Mouse (Mus musculus): ENCODE measurements around the gene Nfe2. TPM values are rescaled to one million over a fixed set of nuclear protein-coding genes. Genes with fewer than 3 reads are reported as not detected.

Nfe2 gene
- polyA plus RNA-seq (2015; fragmentation: Nextera tagmentation; extraction: Ambion mirVana): 5.1 and 6.2 TPM in 2 replicates

GRCm38 (mm10) chr15:103257790-103258728 is at the start of gene Nfe2:
Gene Nfe2, minus strand, starts transcription at chr15:103258403.
- Histone ChIP-seq H3K27ac (no peak within 1 kb of the TSS), H3K9me3 (replicated peaks) (no peaks in the 10 kb centered on the region), H3K9ac (no peak within 1 kb of the TSS), H3K4me2 (peak within 1 kb of the TSS; percentile 52), H3K4me3 (replicated peaks) (peak within 1 kb of the TSS; percentile 15), H3K4me1 (peaks cover 33% of the 10 kb centered on the region), H3K36me3 (no peaks in the 10 kb centered on the region), H3K27me3 (no peaks in the 10 kb centered on the region)
- peak; percentile 86 for ATAC-seq (replicated peaks; ENCODE audit: low FRiP score)
- 14% methylated on average over 15 of the region's 15 CpGs for WGBS

- no peak for ATAC-seq (replicated peaks; ENCODE audit: low FRiP score)
Observed at GRCm38 (mm10) chr15:103307125-103307524, 48.9 kb upstream of the Nfe2 start.

DNA sequence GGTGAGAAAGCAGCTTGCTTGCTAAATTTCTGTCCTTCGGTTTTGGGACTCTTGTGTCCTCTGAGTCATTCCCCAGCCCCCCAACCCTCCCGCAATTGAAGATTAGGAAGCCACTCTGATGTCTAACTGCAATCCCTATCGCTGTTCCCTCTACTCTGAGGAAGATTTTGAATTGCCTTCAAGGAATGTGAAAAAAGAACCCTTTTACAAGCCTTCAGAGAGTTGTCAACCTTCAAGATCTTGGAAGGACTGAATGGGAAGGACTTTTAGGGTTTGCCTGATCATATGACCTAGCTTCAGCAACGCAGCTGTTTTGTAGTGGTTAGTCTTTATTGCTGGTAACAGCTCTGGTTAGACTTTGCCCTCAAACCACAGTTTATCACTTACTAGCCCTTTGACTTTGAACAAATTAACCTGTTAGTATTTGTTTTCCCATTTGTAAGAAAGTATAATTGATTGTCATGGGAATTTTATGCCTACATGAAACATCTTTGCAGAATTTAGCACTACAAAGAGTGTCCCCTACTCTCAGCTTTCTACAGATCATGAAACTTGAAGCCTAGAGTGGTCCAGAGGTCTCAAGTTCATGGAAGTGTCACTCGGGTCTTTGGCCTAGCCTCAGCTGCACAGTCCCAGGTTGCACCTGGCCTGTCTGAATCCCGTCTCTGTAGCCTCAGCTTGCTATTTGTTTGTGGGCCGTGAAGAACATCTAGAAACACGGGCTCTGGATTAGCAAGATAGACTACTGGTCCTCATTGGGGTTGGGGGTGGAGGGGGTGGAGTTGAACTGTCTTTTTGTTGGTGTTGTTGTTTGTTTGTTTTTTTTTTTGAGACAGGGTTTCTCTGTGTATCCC is 47.8 kb upstream of the Nfe2 start:
- 21% methylated on average over 8 of the region's 8 CpGs for WGBS
- Histone ChIP-seq H3K4me2 (peak overlapping the region; percentile 77), H3K9ac (peak overlapping the region; percentile 41), H3K4me3 (replicated peaks) (peak overlapping the region; percentile 48), H3K27ac (peak overlapping the region; percentile 98), H3K36me3 (no peaks in the 10 kb centered on the region), H3K9me3 (replicated peaks) (no peaks in the 10 kb centered on the region), H3K27me3 (no peaks in the 10 kb centered on the region), H3K4me1 (peaks cover 92% of the 10 kb centered on the region)
- no peak for ATAC-seq (replicated peaks; ENCODE audit: low FRiP score)

More at GRCm38 (mm10) chr15:103307125-103307524, 48.9 kb upstream of the Nfe2 start:
- 3% methylated on average over 7 of the region's 7 CpGs for WGBS
- Histone ChIP-seq H3K36me3 (no peaks in the 10 kb centered on the region), H3K27me3 (no peaks in the 10 kb centered on the region), H3K9me3 (replicated peaks) (no peaks in the 10 kb centered on the region), H3K4me2 (peak overlapping the region; percentile 28; the same call in 1 of the 2 replicates), H3K27ac (peak overlapping the region; percentile 98), H3K4me1 (peaks cover 81% of the 10 kb centered on the region), H3K4me3 (replicated peaks) (no peak overlapping the region), H3K9ac (peak overlapping the region; percentile 22; the same call in 1 of the 2 replicates)

- peak overlapping the region; percentile 77 for H3K4me2 ChIP-seq
- peak overlapping the region; percentile 98 for H3K27ac ChIP-seq
- peaks cover 93% of the 10 kb centered on the region for H3K4me1 ChIP-seq
- no peaks in the 10 kb centered on the region for H3K36me3 ChIP-seq
- no peaks in the 10 kb centered on the region for H3K27me3 ChIP-seq
- H3K4me3 ChIP-seq (replicated peaks): peak overlapping the region; percentile 48
- H3K9me3 ChIP-seq (replicated peaks): no peaks in the 10 kb centered on the region
- ATAC-seq (replicated peaks; ENCODE audit: low FRiP score): peak; percentile 92
- H3K9ac ChIP-seq: peak overlapping the region; percentile 56
- WGBS: under 1% methylated on average over 68 of the region's 71 CpGs
Observed at GRCm38 (mm10) chr15:103305070-103305678, 47.0 kb upstream of the Nfe2 start.

DNA sequence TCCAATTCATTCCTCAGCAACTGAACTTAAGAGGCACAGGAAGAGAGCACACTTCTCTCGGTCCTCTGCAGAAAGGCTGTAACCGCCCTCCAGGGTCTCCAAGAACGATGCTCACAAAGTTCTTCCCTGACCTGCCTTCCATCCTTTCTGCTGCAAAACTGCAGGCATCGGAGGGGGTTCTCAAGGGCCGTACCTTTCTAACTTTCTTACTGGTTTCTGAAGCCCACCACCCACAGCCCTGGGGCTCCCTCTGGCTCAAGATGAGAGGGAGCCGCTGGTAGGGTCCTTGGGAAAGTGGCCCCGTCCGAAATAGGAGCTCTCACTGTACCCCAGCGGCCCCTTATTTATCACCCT is 46.4 kb upstream of the Nfe2 start:
- Histone ChIP-seq H3K4me1 (peaks cover 94% of the 10 kb centered on the region), H3K36me3 (no peaks in the 10 kb centered on the region), H3K4me3 (replicated peaks) (peak overlapping the region; percentile 48), H3K27ac (peak overlapping the region; percentile 98), H3K9me3 (replicated peaks) (no peaks in the 10 kb centered on the region), H3K27me3 (no peaks in the 10 kb centered on the region), H3K9ac (peak overlapping the region; percentile 56), H3K4me2 (peak overlapping the region; percentile 67)
- ATAC-seq (replicated peaks; ENCODE audit: low FRiP score): peak; percentile 20
- under 1% methylated on average over 9 of the region's 9 CpGs for WGBS

DNA sequence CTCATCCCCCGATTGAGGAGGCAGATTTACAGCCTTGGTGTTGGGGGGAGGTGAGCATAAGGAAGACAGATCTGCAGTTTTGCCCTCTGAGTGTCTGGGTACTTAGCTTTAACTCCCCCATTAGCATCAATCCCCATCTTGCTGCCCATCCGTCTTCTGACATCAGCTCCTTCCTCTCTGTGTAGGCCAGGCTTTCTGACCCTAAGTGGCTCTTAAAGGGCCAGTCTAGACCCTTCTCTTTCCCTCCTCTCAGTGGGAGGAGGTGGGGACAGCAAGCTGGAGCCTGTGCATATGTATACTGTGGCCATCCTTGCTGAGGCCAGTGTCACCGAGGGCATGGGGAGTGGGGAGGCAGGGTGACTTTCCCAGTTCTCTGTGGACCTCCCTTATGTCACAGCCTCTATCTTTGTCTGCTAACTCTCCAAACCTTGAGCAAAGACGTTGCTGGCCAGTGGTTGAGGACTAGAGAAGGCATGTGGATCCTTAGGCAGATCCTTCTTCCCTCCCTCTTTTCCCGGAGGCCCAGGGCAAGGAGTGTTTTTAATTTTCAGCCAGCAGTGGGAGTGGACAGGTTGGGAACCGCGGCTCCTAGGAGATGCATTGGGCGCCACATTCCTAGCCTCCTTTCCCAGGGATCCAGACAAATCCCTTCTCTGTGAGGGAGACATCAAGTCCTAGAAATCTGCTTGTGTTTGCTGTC is 45.9 kb upstream of the Nfe2 start:
- Histone ChIP-seq H3K4me1 (peaks cover 94% of the 10 kb centered on the region), H3K27ac (peak overlapping the region; percentile 98), H3K36me3 (no peaks in the 10 kb centered on the region), H3K9me3 (replicated peaks) (no peaks in the 10 kb centered on the region), H3K4me2 (peak overlapping the region; percentile 67), H3K27me3 (no peaks in the 10 kb centered on the region), H3K4me3 (replicated peaks) (peak overlapping the region; percentile 48), H3K9ac (peak overlapping the region; percentile 56)
- WGBS: 4% methylated on average over 8 of the region's 8 CpGs
- peak; percentile 24 for ATAC-seq (replicated peaks; ENCODE audit: low FRiP score)

DNA sequence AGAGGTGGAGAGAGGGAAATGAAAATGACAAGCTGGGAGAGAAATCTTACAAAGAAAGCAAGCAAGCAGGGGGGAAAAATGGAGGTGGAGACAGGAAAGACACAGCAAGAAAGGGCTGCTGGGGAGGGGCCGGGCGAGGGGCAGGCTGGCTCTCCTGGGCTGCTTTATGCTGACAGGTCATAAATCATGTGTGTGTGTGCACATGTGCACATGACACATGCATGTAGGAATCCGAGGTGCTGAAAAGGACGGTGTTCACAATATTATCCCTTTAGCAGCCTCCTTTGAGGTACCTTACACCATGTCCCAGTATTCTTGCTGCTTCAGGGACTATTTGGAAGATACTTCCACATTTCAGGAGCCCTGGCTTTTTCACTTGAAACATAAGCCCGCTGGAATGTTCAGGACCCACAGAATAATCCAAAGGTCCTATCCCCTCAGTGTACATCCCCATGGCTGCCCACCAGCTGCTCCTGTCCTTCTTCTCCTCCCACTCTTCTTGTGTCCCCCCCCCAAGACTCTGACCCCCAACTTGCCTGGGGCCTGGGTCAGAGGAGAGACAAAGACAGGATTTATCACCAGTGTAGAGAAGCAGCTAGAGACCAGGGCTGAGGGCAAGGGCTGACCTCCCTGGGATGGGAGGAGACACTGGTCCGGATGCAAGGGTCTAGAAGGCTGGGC is 44.3 kb upstream of the Nfe2 start:
- Histone ChIP-seq H3K4me3 (replicated peaks) (no peak overlapping the region), H3K9me3 (replicated peaks) (no peaks in the 10 kb centered on the region), H3K4me1 (peaks cover 94% of the 10 kb centered on the region), H3K27ac (peak overlapping the region; percentile 98), H3K36me3 (peaks cover 11% of the 10 kb centered on the region), H3K4me2 (peak overlapping the region; percentile 67; the same call in 1 of the 2 replicates), H3K27me3 (no peaks in the 10 kb centered on the region), H3K9ac (no peak overlapping the region)
- ATAC-seq (replicated peaks; ENCODE audit: low FRiP score): no peak
- WGBS: 10% methylated on average over 6 of the region's 6 CpGs

DNA sequence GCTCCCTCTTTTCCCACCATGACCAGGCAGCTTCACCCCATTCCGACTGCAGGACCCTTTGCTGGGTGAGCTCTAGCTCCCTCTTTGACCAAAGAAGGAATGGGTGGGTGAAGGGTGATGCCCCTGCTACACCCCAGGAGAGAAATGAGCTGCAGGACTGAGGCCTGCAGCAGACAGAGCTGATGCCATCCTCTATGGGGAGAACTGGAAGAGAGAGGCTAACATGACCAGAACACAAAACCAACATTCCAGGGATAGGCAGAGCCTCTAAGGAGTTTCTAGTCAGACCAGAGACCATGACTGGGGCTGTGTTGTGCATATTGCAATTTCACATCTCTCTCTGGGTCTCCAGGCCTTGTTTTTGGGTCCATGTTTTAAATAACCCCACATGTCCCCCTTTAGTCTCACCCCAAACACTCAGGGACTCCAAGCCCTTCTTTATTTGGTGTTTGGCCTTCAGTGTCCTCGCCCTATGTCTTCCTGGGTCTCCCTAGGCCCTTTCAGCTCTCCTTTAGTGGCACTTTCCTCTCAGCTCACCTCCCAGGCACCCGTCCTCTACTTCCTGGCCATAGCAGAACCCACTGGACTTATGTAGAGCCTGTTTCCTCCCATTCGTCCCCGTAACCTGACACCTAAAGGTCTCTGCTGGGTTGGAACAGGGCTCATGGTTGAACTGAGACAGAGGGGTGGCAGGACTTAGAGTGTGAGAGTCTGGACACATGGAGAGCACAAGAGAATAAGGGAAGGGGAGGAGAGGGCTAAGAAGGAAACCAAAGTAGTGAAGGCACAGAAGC is 43.5 kb upstream of the Nfe2 start:
- Histone ChIP-seq H3K4me3 (replicated peaks) (no peak overlapping the region), H3K36me3 (peaks cover 18% of the 10 kb centered on the region), H3K4me2 (peak overlapping the region; percentile 67; the same call in 1 of the 2 replicates), H3K4me1 (peaks cover 94% of the 10 kb centered on the region), H3K27ac (peak overlapping the region; percentile 98), H3K9me3 (replicated peaks) (no peaks in the 10 kb centered on the region), H3K27me3 (no peaks in the 10 kb centered on the region), H3K9ac (no peak overlapping the region)
- 17% methylated on average over 5 of the region's 5 CpGs for WGBS
- ATAC-seq (replicated peaks; ENCODE audit: low FRiP score): 0 out of 2 replicates have a peak, but pooled peaks have one; percentile 6

- peaks cover 24% of the 10 kb centered on the region for H3K36me3 ChIP-seq
- H3K4me1 ChIP-seq: peaks cover 94% of the 10 kb centered on the region
- 10% methylated on average over 2 of the region's 2 CpGs for WGBS
- no peaks in the 10 kb centered on the region for H3K9me3 ChIP-seq (replicated peaks)
- H3K4me3 ChIP-seq (replicated peaks): no peak overlapping the region
- H3K27me3 ChIP-seq: no peaks in the 10 kb centered on the region
- peak overlapping the region; percentile 98 for H3K27ac ChIP-seq
- H3K9ac ChIP-seq: 0 out of 2 replicates have a peak overlapping the region, but pooled peaks have one; percentile 0
- H3K4me2 ChIP-seq: peak overlapping the region; percentile 49; the same call in 1 of the 2 replicates
- no peak for ATAC-seq (replicated peaks; ENCODE audit: low FRiP score)
Observed at GRCm38 (mm10) chr15:103301046-103301445, 42.8 kb upstream of the Nfe2 start.

GRCm38 (mm10) chr15:103300560-103300959 is 42.4 kb upstream of the Nfe2 start:
- H3K4me3 ChIP-seq (replicated peaks): peak overlapping the region; percentile 20
- peak overlapping the region; percentile 49 for H3K4me2 ChIP-seq
- 14% methylated on average over 2 of the region's 2 CpGs for whole genome bisulfite sequencing
- H3K27ac ChIP-seq: peak overlapping the region; percentile 98
- no peaks in the 10 kb centered on the region for H3K27me3 ChIP-seq
- ATAC-seq (replicated peaks; ENCODE audit: low FRiP score): no peak
- H3K36me3 ChIP-seq: peaks cover 24% of the 10 kb centered on the region
- peak overlapping the region; percentile 0; the same call in 1 of the 2 replicates for H3K9ac ChIP-seq
- no peaks in the 10 kb centered on the region for H3K9me3 ChIP-seq (replicated peaks)
- H3K4me1 ChIP-seq: peaks cover 94% of the 10 kb centered on the region

All from kidney, embryonic 15.5 days (tissue).